Mouse (Mus musculus) embryonic facial prominence, embryonic 14.5 days (tissue): ENCODE data around the gene Cmah. TPM values are rescaled to one million over a fixed set of nuclear protein-coding genes. Genes with fewer than 3 reads are reported as not detected.

ENCODE experiments used
- ATAC-seq: fragments of 200-750 bp; cut with Nextera tagmentation; 2 replicates; pipeline ENCODE4 v1.8.0; 2017; ENCODE audit warnings: low read depth, moderate number of reproducible peaks, moderate TSS enrichment
- DNase-seq: peaks from one replicate; pipeline ENCODE4 v3.0.0-alpha.2; 2015; ENCODE audit warnings: low spot score
- H3K27ac ChIP-seq: fragments of 300-500 bp; sonication (generic); replicated peaks from 2 replicates; pipeline ENCODE4 v1.5.1; 2014; ENCODE audit warnings: low read depth, mild to moderate bottlenecking, low read length, moderate library complexity
- H3K27me3 ChIP-seq: fragments of 300-500 bp; sonication (generic); replicated peaks from 2 replicates; pipeline ENCODE4 v1.6.1; 2014; ENCODE audit warnings: low read length; ENCODE audit not compliant: control insufficient read depth, insufficient read depth
- H3K36me3 ChIP-seq: fragments of 300-500 bp; sonication (generic); 2 replicates; pipeline ENCODE4 v1.6.1; 2014; ENCODE audit warnings: low read length, mixed read lengths; ENCODE audit not compliant: control insufficient read depth, insufficient read depth
- H3K4me1 ChIP-seq: fragments of 300-500 bp; sonication (generic); 2 replicates; pipeline ENCODE4 v1.6.1; 2014; ENCODE audit warnings: antibody characterized with exemption, low read length; ENCODE audit not compliant: control insufficient read depth, insufficient read depth
- H3K4me2 ChIP-seq: fragments of 300-500 bp; sonication (generic); 2 replicates; pipeline ENCODE4 v1.6.1; 2014; ENCODE audit warnings: low read depth, mild to moderate bottlenecking, low read length, moderate library complexity, mixed read lengths
- H3K4me3 ChIP-seq: fragments of 300-500 bp; sonication (generic); 2 replicates; pipeline ENCODE4 v1.5.1; 2014; ENCODE audit warnings: low read depth, mild to moderate bottlenecking, low read length
- H3K9ac ChIP-seq: fragments of 300-500 bp; sonication (generic); 2 replicates; pipeline ENCODE4 v1.6.1; 2014; ENCODE audit warnings: low read depth, mild to moderate bottlenecking, low read length, moderate library complexity, mixed read lengths
- H3K9me3 ChIP-seq: fragments of 300-500 bp; sonication (generic); 2 replicates; pipeline ENCODE4 v1.6.1; 2016; ENCODE audit warnings: low read length; ENCODE audit not compliant: control insufficient read depth
- WGBS: fragments of 180-500 bp; shearing (Covaris S2); extraction: QIAGEN DNeasy Blood & Tissue Kit; methylation state at CpG from one replicate; pipeline ENCODE4 v1.1.7; 2014; 5-methylcytosine and 5-hydroxymethylcytosine counted together
- polyA plus RNA-seq: library from polyadenylated mRNA; unstranded; fragments of >200 nt; fragmentation: Nextera tagmentation; extraction: Ambion mirVana; gene quantifications from 2 replicates; pipeline ENCODE4 v1.2.1, GENCODE M21; 2014

The Cmah gene
- polyA plus RNA-seq, 1 experiment from 2014 or later = 0.95 TPM

DNA sequence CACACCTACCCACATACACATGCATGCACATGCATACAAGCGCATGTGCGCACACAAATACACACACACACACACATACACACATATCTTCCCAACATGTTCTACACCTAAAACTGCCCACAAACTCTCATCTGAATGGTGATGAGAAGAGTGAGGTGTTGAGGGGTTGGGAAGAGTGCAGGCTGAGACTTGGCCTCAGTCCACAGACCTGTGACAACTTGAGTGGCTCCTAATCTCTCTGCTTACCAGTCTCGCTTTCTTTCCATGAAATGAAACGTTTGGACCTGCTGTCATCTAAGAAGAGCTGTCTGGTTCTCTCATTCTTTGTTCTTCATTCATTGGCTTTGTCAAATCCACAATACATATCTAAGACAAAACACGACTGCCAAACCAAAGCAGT is 169.1 kb downstream of the Cmah start:
- H3K9me3 ChIP-seq = no peaks in the 10 kb centered on the region
- no peak overlapping the region for H3K9ac ChIP-seq
- no peak overlapping the region for H3K27ac ChIP-seq
- DNase-seq = no peak
- ATAC-seq = no peak
- no peaks in the 10 kb centered on the region for H3K27me3 ChIP-seq
- 83% methylated on average over 5 of the region's 5 CpGs for WGBS
- no peak overlapping the region for H3K4me2 ChIP-seq
- no peaks in the 10 kb centered on the region for H3K36me3 ChIP-seq
- H3K4me1 ChIP-seq = peaks cover 3% of the 10 kb centered on the region; the same call in 1 of the 2 replicates
- H3K4me3 ChIP-seq = no peak overlapping the region

GRCm38 (mm10) chr13:24497001-24497400 is 169.8 kb downstream of the Cmah start:
- H3K9ac ChIP-seq = no peak overlapping the region
- WGBS = 80% methylated on average over 12 of the region's 12 CpGs
- H3K4me2 ChIP-seq = no peak overlapping the region
- no peak for DNase-seq
- H3K9me3 ChIP-seq = no peaks in the 10 kb centered on the region
- no peak for ATAC-seq
- H3K27me3 ChIP-seq = no peaks in the 10 kb centered on the region
- H3K36me3 ChIP-seq = no peaks in the 10 kb centered on the region
- no peak overlapping the region for H3K4me3 ChIP-seq
- H3K4me1 ChIP-seq = no peaks in the 10 kb centered on the region
- no peak overlapping the region for H3K27ac ChIP-seq

DNA sequence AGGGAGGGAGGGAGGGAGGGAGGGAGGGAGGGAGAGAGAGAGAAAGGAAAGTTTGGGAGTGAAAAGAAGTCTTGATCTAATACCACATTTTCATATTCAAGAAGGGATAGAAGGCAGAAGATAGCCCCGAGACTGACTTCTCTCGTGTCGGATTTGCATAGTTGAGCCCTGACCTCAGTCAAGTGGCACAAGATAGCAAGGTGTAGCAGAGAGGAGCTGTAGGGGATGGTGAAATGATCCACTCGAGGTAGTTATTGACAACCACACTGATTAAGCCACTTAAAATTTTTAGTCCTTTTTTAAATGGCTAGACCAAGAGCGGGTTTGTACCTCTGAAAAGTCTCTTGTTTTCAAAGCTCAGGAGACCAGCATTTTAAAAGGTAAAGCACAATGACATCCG is 171.1 kb downstream of the Cmah start:
- Histone ChIP-seq H3K4me2 (no peak overlapping the region), H3K27me3 (no peaks in the 10 kb centered on the region), H3K36me3 (no peaks in the 10 kb centered on the region), H3K27ac (no peak overlapping the region), H3K4me3 (no peak overlapping the region), H3K4me1 (no peaks in the 10 kb centered on the region), H3K9me3 (no peaks in the 10 kb centered on the region), H3K9ac (no peak overlapping the region)
- WGBS = 84% methylated on average over 6 of the region's 6 CpGs
- DNase-seq (no peak), ATAC-seq (no peak)

GRCm38 (mm10) chr13:24499505-24499904 is 172.3 kb downstream of the Cmah start:
- ATAC-seq = no peak
- Histone ChIP-seq H3K4me3 (no peak overlapping the region), H3K4me1 (no peaks in the 10 kb centered on the region), H3K36me3 (no peaks in the 10 kb centered on the region), H3K4me2 (no peak overlapping the region), H3K9ac (no peak overlapping the region), H3K27ac (no peak overlapping the region), H3K9me3 (no peaks in the 10 kb centered on the region), H3K27me3 (no peaks in the 10 kb centered on the region)
- DNase-seq = peak; percentile 49
- 41% methylated on average over 3 of the region's 3 CpGs for WGBS

GRCm38 (mm10) chr13:24501179-24501905 is 174.1 kb downstream of the Cmah start:
- Histone ChIP-seq H3K4me2 (no peak overlapping the region), H3K9ac (no peak overlapping the region), H3K27ac (no peak overlapping the region), H3K4me3 (no peak overlapping the region), H3K27me3 (no peaks in the 10 kb centered on the region), H3K36me3 (no peaks in the 10 kb centered on the region), H3K4me1 (no peaks in the 10 kb centered on the region), H3K9me3 (no peaks in the 10 kb centered on the region)
- ATAC-seq (no peak), DNase-seq (no peak)
- 72% methylated on average over 25 of the region's 25 CpGs for WGBS

- ATAC-seq (no peak), DNase-seq (no peak)
- WGBS = 81% methylated on average over 3 of the region's 3 CpGs
- H3K9me3 ChIP-seq = no peaks in the 10 kb centered on the region
- H3K27me3 ChIP-seq = no peaks in the 10 kb centered on the region
- H3K4me2 ChIP-seq = no peak overlapping the region
- no peak overlapping the region for H3K27ac ChIP-seq
- H3K36me3 ChIP-seq = no peaks in the 10 kb centered on the region
- no peak overlapping the region for H3K9ac ChIP-seq
- no peak overlapping the region for H3K4me3 ChIP-seq
- no peaks in the 10 kb centered on the region for H3K4me1 ChIP-seq
Measured at GRCm38 (mm10) chr13:24501919-24502318, 174.7 kb downstream of the Cmah start.

GRCm38 (mm10) chr13:24505812-24506211 is 178.6 kb downstream of the Cmah start:
- no peak overlapping the region for H3K4me3 ChIP-seq
- H3K36me3 ChIP-seq = no peaks in the 10 kb centered on the region
- ATAC-seq (no peak), DNase-seq (no peak)
- H3K27me3 ChIP-seq = no peaks in the 10 kb centered on the region
- H3K27ac ChIP-seq = no peak overlapping the region
- 47% methylated on average over 5 of the region's 5 CpGs for WGBS
- no peaks in the 10 kb centered on the region for H3K4me1 ChIP-seq
- H3K9me3 ChIP-seq = no peaks in the 10 kb centered on the region
- H3K9ac ChIP-seq = no peak overlapping the region
- H3K4me2 ChIP-seq = no peak overlapping the region

- Histone ChIP-seq H3K4me3 (no peak overlapping the region), H3K36me3 (no peaks in the 10 kb centered on the region), H3K9me3 (no peaks in the 10 kb centered on the region), H3K27ac (no peak overlapping the region), H3K9ac (no peak overlapping the region), H3K4me1 (no peaks in the 10 kb centered on the region), H3K4me2 (no peak overlapping the region), H3K27me3 (no peaks in the 10 kb centered on the region)
- ATAC-seq = no peak
- DNase-seq = no peak
- 61% methylated on average over 6 of the region's 6 CpGs for WGBS
Measured at GRCm38 (mm10) chr13:24507156-24507555, 180.0 kb downstream of the Cmah start.

- H3K27ac ChIP-seq = no peak overlapping the region
- H3K4me3 ChIP-seq = no peak overlapping the region
- H3K4me2 ChIP-seq = no peak overlapping the region
- WGBS = 56% methylated on average over 1 of the region's 1 CpGs
- H3K36me3 ChIP-seq = no peaks in the 10 kb centered on the region
- no peak overlapping the region for H3K9ac ChIP-seq
- no peaks in the 10 kb centered on the region for H3K9me3 ChIP-seq
- H3K4me1 ChIP-seq = no peaks in the 10 kb centered on the region
- H3K27me3 ChIP-seq = no peaks in the 10 kb centered on the region
- ATAC-seq (no peak), DNase-seq (no peak)
Measured at GRCm38 (mm10) chr13:24508917-24509316, 181.7 kb downstream of the Cmah start.
